Mouse (Mus musculus) midbrain, embryonic 16.5 days (tissue): Measurements from ENCODE around the gene Cldn6. TPM values are rescaled to one million over a fixed set of nuclear protein-coding genes. Genes with fewer than 3 reads are reported as not detected.
A peak's percentile ranks its signal among the peaks of the same experiment; 100 is the strongest.

Experiments
- ATAC-seq: fragments of 200-750 bp; cut with Nextera tagmentation; 2 replicates; pipeline ENCODE4 v1.8.0; 2017; ENCODE audit warnings: moderate TSS enrichment
- H3K27ac ChIP-seq: fragments of 300-500 bp; sonication (generic); 2 replicates; pipeline ENCODE4 v1.5.1; 2014; ENCODE audit warnings: mild to moderate bottlenecking, low read length, mixed read lengths
- H3K27me3 ChIP-seq: fragments of 300-500 bp; sonication (generic); 2 replicates; pipeline ENCODE4 v1.6.1; 2014; ENCODE audit warnings: low read depth, low read length, mixed read lengths; ENCODE audit not compliant: control insufficient read depth, insufficient read depth
- H3K36me3 ChIP-seq: fragments of 300-500 bp; sonication (generic); 2 replicates; pipeline ENCODE4 v1.6.1; 2014; ENCODE audit warnings: mild to moderate bottlenecking, low read length, moderate library complexity, mixed read lengths; ENCODE audit not compliant: control insufficient read depth, insufficient read depth
- H3K4me1 ChIP-seq: fragments of 300-500 bp; sonication (generic); 2 replicates; pipeline ENCODE4 v1.6.1; 2014; ENCODE audit warnings: mild to moderate bottlenecking, low read length, mixed read lengths; ENCODE audit not compliant: control insufficient read depth, insufficient read depth
- H3K4me2 ChIP-seq: fragments of 300-500 bp; sonication (generic); 2 replicates; pipeline ENCODE4 v1.6.1; 2014; ENCODE audit warnings: mild to moderate bottlenecking, low read length, mixed read lengths
- H3K4me3 ChIP-seq: fragments of 300-500 bp; sonication (generic); 2 replicates; pipeline ENCODE4 v1.5.1; 2014; ENCODE audit warnings: low read depth, mild to moderate bottlenecking, low read length, moderate library complexity, mixed read lengths
- H3K9ac ChIP-seq: fragments of 300-500 bp; sonication (generic); 2 replicates; pipeline ENCODE4 v1.6.1; 2014; ENCODE audit warnings: low read depth, low read length, mixed read lengths
- H3K9me3 ChIP-seq: fragments of 300-500 bp; sonication (generic); replicated peaks from 2 replicates; pipeline ENCODE4 v1.6.1; 2014; ENCODE audit warnings: mild to moderate bottlenecking, low read length, mixed read lengths; ENCODE audit not compliant: control insufficient read depth, poor library complexity, severe bottlenecking
- WGBS: fragments of 180-500 bp; shearing (Covaris S2); extraction: QIAGEN DNeasy Blood & Tissue Kit; methylation state at CpG from one replicate; pipeline ENCODE4 v1.1.7; 2014; 5-methylcytosine and 5-hydroxymethylcytosine counted together
- polyA plus RNA-seq: library from polyadenylated mRNA; unstranded; fragments of >200 nt; fragmentation: Nextera tagmentation; extraction: Ambion mirVana; gene quantifications from 2 replicates; pipeline ENCODE4 v1.2.1, GENCODE M21; 2015

Gene Cldn6
- polyA plus RNA-seq, 1 experiment from 2014 or later: 1.2 TPM

DNA sequence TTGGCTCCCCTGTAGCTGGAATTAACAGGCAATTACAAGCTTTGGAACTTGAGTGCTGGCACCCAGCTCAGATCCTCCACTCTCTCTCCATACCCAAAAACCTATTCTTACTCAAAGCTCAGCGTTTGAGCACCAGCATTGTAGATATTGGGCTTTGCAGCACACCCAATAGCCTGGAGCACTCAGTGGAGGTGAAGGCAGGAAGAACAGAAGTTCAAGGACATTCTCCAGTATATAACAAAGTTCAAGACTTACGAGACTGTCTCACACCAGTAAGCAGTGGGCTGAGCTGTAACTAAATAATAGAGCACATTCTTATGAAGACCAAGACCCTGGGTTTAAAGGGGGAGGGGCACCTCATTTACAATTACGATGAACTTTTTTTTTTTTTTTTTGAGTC, 6.3 kb upstream of the Cldn6 start:
- H3K27me3 ChIP-seq: peaks cover 11% of the 10 kb centered on the region
- WGBS: 69% methylated on average over 3 of the region's 3 CpGs
- H3K4me1 ChIP-seq: peaks cover 35% of the 10 kb centered on the region
- H3K4me2 ChIP-seq: peak overlapping the region; percentile 59
- H3K27ac ChIP-seq: no peak overlapping the region; the same call in 1 of the 2 replicates
- peaks cover 5% of the 10 kb centered on the region; the same call in 1 of the 2 replicates for H3K36me3 ChIP-seq
- H3K4me3 ChIP-seq: peak overlapping the region; percentile 67
- ATAC-seq: peak; percentile 0; the same call in 1 of the 2 replicates
- H3K9me3 ChIP-seq: no peaks in the 10 kb centered on the region
- H3K9ac ChIP-seq: peak overlapping the region; percentile 80

DNA sequence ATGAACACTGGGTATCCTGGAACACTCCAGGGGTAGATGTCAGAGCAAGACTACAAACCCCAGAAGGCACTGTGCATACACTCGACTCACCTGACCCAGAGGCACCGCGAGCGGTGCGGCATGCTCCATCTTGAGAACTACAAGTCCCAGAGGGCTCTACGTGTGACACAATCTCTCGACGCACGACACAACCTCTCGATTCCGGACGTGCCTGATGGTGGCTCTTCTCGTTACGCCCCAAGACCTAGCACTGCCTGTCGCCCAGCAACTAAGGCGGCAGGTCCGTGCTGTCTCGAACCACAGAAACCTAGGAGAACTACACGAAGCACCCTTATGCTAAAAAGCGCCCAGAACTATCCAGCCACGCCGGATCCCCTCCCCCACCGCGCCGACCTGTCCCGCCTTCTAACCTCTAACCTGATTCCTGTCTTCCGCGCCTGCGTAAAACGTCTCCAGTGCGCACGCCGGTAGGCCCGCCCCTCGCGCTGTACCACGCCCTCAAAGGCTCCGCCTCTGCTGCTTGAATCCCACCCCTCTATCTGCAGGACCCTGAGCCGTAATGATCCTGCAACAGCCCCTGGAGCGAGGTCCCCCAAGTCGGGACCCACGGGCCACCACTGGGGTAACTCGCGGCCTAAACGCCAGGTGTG, 5.5 kb upstream of the Cldn6 start, which contains the start of the genes Hcfc1r1 and Thoc6:
Gene Hcfc1r1 (plus strand): TSS at position 173 of the 650 bp plus-strand sequence.
Gene Thoc6 (minus strand): TSS at position 459 of the 650 bp plus-strand sequence.
- Histone ChIP-seq H3K27me3 (peaks cover 11% of the 10 kb centered on the region), H3K36me3 (peaks cover 5% of the 10 kb centered on the region; the same call in 1 of the 2 replicates), H3K9me3 (no peaks in the 10 kb centered on the region), H3K4me2 (peak within 1 kb of the TSS; percentile 59), H3K9ac (peak within 1 kb of the TSS; percentile 80), H3K4me1 (peaks cover 35% of the 10 kb centered on the region), H3K27ac (peak within 1 kb of the TSS; percentile 87), H3K4me3 (peak within 1 kb of the TSS; percentile 67)
- under 1% methylated on average over 45 of the region's 45 CpGs for WGBS
- peak; percentile 96 for ATAC-seq

DNA sequence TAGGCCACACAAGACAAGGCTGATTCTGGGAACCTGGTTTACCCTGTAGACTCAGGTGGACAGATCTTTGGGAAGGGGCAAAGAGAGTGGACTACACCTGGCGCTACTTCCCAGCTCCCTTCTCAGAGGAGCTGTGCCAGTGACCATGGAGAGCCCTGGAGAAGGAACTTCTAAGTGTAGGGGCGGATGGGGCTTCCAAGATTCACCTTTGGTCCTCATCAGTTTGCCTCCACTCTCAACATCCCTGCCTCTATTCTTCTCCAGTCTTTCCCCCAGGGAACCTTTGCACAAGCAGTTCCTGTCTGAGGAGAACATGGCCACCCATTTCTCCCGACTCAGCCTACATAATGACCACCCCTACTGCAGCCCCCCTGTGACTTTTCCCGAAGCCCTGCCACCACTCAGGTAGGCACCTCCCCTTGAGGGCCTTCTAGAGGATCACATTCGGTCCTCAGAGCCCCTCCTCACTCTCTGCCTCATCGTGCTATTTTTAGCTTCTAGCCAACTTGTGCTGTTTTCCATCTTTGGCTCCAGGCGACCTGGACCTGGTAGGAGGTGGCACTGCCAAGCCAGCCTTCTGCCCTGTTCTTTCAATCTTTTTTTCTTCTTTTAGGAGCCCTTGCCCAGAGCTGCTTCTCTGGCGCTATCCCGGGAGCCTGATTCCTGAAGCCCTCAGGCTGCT, 4.6 kb upstream of the Cldn6 start:
- H3K4me2 ChIP-seq: peak overlapping the region; percentile 59
- 39% methylated on average over 9 of the region's 9 CpGs for WGBS
- H3K27ac ChIP-seq: peak overlapping the region; percentile 87; the same call in 1 of the 2 replicates
- H3K9me3 ChIP-seq: no peaks in the 10 kb centered on the region
- H3K4me3 ChIP-seq: peak overlapping the region; percentile 67
- 0 out of 2 replicates have a peak, but pooled peaks cover 2% of the 10 kb centered on the region for H3K36me3 ChIP-seq
- peak; percentile 9 for ATAC-seq
- peak overlapping the region; percentile 80 for H3K9ac ChIP-seq
- peaks cover 14% of the 10 kb centered on the region for H3K27me3 ChIP-seq
- peaks cover 35% of the 10 kb centered on the region for H3K4me1 ChIP-seq

DNA sequence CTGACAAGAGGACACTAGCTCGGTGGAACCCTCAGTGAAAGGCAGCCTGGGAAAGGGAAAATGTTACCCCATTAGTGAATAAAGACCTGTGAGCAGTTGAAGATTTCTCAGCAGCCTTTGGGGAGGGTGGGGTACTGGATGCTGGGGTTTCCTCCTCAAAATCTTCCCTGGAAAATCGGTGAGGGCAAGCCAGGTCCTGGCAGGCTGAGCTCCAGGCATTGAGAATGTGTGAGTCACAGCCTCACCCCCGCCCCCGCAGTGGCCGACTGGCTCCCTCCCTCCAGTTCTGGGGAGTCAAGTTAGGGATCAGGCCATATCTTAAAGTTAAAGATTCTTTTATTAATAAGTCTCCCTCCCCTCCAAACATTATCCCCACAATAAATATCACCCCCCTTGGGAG, 3.9 kb upstream of the Cldn6 start:
- Histone ChIP-seq H3K4me2 (no peak overlapping the region), H3K4me1 (peaks cover 35% of the 10 kb centered on the region), H3K36me3 (no peaks in the 10 kb centered on the region), H3K9ac (no peak overlapping the region), H3K4me3 (no peak overlapping the region), H3K27ac (no peak overlapping the region), H3K27me3 (peaks cover 22% of the 10 kb centered on the region), H3K9me3 (no peaks in the 10 kb centered on the region)
- no peak for ATAC-seq
- 62% methylated on average over 5 of the region's 5 CpGs for WGBS

DNA sequence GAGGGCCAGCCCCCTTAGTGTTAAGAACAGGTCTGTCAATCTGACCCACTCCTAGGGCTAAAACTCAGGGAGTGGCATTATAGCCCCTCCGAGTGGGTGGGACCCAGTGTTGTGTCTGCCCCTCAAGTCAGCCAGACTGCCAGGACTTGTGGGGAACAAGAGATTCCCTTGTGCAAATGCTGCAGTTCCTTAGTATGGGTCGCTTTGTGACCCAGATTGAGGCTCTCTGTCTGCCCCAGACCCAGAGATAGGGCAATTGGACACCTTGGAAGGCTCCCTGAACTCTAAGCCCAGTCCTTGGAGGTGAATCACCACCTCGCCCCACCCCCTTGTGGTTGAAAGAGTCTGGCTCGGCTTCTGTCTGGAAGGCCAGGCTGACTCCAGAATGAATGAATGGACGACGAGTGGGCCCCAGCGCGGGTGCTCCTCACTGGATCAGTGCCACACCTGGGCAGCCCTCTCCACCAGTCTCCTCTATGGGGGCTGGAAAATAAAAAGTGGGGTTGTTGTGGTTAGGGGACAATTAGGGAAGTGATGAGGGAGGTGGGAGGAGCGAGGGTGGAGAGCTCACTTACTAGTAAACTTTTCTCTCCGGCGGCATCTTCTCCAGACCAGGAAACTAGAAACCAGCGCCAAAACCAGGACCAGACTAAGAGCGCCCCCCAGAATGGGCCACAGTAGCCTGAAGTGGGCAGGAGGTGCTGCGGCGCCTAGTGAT, 3.3 kb upstream of the Cldn6 start:
- H3K4me1 ChIP-seq: peaks cover 35% of the 10 kb centered on the region
- 13% methylated on average over 15 of the region's 15 CpGs for WGBS
- ATAC-seq: no peak
- H3K27ac ChIP-seq: no peak overlapping the region
- peaks cover 28% of the 10 kb centered on the region for H3K27me3 ChIP-seq
- H3K36me3 ChIP-seq: no peaks in the 10 kb centered on the region
- no peaks in the 10 kb centered on the region for H3K9me3 ChIP-seq
- peak overlapping the region; percentile 43; the same call in 1 of the 2 replicates for H3K4me3 ChIP-seq
- H3K9ac ChIP-seq: no peak overlapping the region
- peak overlapping the region; percentile 75; the same call in 1 of the 2 replicates for H3K4me2 ChIP-seq

DNA sequence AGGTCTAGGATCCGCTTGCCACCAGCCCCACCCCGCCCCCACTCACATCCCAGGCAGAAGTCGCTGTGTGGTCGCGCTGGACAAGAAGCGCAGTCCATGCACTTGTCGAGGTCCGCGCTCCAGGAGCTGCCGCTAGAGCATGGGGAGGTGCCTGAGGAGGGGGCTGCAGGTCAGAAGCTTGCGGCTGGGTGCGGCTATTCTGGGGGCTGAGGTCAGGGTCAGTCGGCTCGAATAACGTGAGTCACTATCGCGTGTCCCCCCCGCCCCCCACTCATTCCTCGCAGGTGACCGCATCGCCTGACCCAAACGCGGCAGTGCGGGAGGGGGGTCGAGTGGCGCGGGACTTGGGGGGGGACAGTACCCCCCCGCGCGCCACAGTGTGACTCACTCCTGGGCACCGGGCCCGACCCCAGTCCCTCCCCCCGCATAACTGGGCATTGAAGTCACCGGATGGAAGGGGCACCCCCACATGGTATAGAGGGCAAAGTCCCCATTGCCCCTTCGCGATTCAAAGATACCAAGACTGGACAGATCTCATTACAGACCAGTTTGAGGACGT, 2.5 kb upstream of the Cldn6 start:
- peak overlapping the region; percentile 75 for H3K4me2 ChIP-seq
- 0% methylated on average over 29 of the region's 37 CpGs for WGBS
- H3K9ac ChIP-seq: peak overlapping the region; percentile 43
- peak overlapping the region; percentile 43 for H3K4me3 ChIP-seq
- no peaks in the 10 kb centered on the region for H3K36me3 ChIP-seq
- no peaks in the 10 kb centered on the region for H3K9me3 ChIP-seq
- peaks cover 35% of the 10 kb centered on the region for H3K4me1 ChIP-seq
- ATAC-seq: no peak
- no peak overlapping the region for H3K27ac ChIP-seq
- peaks cover 36% of the 10 kb centered on the region for H3K27me3 ChIP-seq

DNA sequence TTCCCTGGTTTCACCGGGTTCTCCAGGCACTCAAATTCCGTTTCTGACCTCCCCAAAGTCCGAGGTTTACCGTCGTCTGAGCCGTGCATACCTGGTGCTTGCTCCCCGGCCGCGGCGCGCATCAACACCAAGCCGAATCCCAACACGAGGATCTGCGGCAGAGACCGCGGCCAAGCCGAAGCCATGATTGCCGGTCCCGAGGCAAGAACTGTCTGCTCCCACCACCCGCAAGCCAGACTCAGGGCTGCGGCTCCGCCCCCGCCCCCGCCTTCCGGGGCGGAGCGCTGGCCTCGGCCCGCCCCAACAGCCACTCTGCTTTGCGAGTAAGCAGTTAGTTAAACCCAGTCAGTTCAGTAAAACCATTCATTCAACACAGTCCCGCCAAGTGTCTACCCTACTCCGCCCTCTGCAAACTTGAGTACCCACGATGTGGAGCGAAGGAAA, 1.8 kb upstream of the Cldn6 start, which contains the start of gene Tnfrsf12a:
Gene Tnfrsf12a (minus strand): TSS at position 233 of the 444 bp plus-strand sequence.
- under 1% methylated on average over 34 of the region's 34 CpGs for WGBS
- H3K4me1 ChIP-seq: peaks cover 35% of the 10 kb centered on the region
- no peak within 1 kb of the TSS for H3K27ac ChIP-seq
- peaks cover 43% of the 10 kb centered on the region for H3K27me3 ChIP-seq
- peak within 1 kb of the TSS; percentile 43 for H3K4me3 ChIP-seq
- H3K4me2 ChIP-seq: peak within 1 kb of the TSS; percentile 75
- no peak for ATAC-seq
- peak within 1 kb of the TSS; percentile 43 for H3K9ac ChIP-seq
- no peaks in the 10 kb centered on the region for H3K9me3 ChIP-seq
- H3K36me3 ChIP-seq: no peaks in the 10 kb centered on the region

DNA sequence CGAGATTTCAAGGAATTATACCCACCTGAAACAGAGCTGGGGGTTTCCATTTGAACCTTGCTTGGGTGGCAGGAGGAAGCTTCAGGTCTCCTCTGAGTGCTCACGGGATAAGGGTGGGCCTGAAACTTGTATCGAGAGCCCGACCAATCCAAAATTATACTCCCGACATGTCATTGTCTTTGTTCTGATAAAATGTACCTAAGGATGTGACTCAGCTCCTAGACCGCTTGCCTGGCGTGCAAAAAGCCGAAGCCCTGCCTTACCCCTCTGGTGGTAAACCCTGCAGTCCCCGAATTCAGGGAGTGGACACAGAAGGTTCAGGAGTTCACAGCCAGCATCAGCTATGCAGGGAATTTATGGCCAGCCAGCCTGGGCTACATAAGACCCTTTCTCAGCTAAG, 1.3 kb downstream of the Cldn6 start:
- no peak for ATAC-seq
- Histone ChIP-seq H3K36me3 (no peaks in the 10 kb centered on the region), H3K9ac (no peak overlapping the region), H3K27me3 (peaks cover 58% of the 10 kb centered on the region), H3K27ac (no peak overlapping the region), H3K4me1 (peaks cover 21% of the 10 kb centered on the region), H3K4me3 (no peak overlapping the region), H3K9me3 (no peaks in the 10 kb centered on the region), H3K4me2 (no peak overlapping the region)
- 81% methylated on average over 9 of the region's 9 CpGs for WGBS
